Mouse (Mus musculus) midbrain, embryonic 14.5 days (tissue): Measurements from ENCODE around the gene Agpat3. TPM values are rescaled to one million over a fixed set of nuclear protein-coding genes. Genes with fewer than 3 reads are reported as not detected.
A peak's percentile ranks its signal among the peaks of the same experiment; 100 is the strongest.

Source experiments
- ATAC-seq: fragments of 200-750 bp; cut with Nextera tagmentation; 2 replicates; pipeline ENCODE4 v1.8.0; 2017; ENCODE audit warnings: moderate number of reproducible peaks, moderate library complexity; ENCODE audit not compliant: low FRiP score, low TSS enrichment
- DNase-seq: peaks from one replicate; pipeline ENCODE4 v3.0.0-alpha.2; 2015
- H3K27ac ChIP-seq: fragments of 300-500 bp; sonication (generic); replicated peaks from 2 replicates; pipeline ENCODE4 v1.5.1; 2014; ENCODE audit warnings: mild to moderate bottlenecking, low read depth, low read length, moderate library complexity
- H3K27me3 ChIP-seq: fragments of 300-500 bp; sonication (generic); 2 replicates; pipeline ENCODE4 v1.6.1; 2014; ENCODE audit warnings: low read length, control low read depth, mixed read lengths; ENCODE audit not compliant: control insufficient read depth, insufficient read depth
- H3K36me3 ChIP-seq: fragments of 300-500 bp; sonication (generic); 2 replicates; pipeline ENCODE4 v1.6.1; 2014; ENCODE audit warnings: low read length, control low read depth; ENCODE audit not compliant: control insufficient read depth, insufficient read depth
- H3K4me1 ChIP-seq: fragments of 300-500 bp; sonication (generic); 2 replicates; pipeline ENCODE4 v1.6.1; 2014; ENCODE audit warnings: mild to moderate bottlenecking, antibody characterized with exemption, low read length, control low read depth; ENCODE audit not compliant: control insufficient read depth, insufficient read depth
- H3K4me2 ChIP-seq: fragments of 300-500 bp; sonication (generic); 2 replicates; pipeline ENCODE4 v1.6.1; 2014; ENCODE audit warnings: mild to moderate bottlenecking, low read length, moderate library complexity
- H3K4me3 ChIP-seq: fragments of 300-500 bp; sonication (generic); replicated peaks from 2 replicates; pipeline ENCODE4 v1.5.1; 2014; ENCODE audit warnings: low read depth, low read length
- H3K9ac ChIP-seq: fragments of 300-500 bp; sonication (generic); replicated peaks from 2 replicates; pipeline ENCODE4 v1.6.1; 2014; ENCODE audit warnings: mild to moderate bottlenecking, low read length, moderate library complexity
- H3K9me3 ChIP-seq: fragments of 300-500 bp; sonication (generic); 2 replicates; pipeline ENCODE4 v1.6.1; 2016; ENCODE audit warnings: low read length, control low read depth, mixed read lengths; ENCODE audit not compliant: control insufficient read depth
- WGBS: fragments of 180-500 bp; shearing (Covaris S2); extraction: QIAGEN DNeasy Blood & Tissue Kit; methylation state at CpG from one replicate; pipeline ENCODE4 v1.1.7; 2014; 5-methylcytosine and 5-hydroxymethylcytosine counted together
- polyA plus RNA-seq: library from polyadenylated mRNA; unstranded; fragments of >200 nt; fragmentation: Nextera tagmentation; extraction: Ambion mirVana; gene quantifications from 2 replicates; pipeline ENCODE4 v1.2.1, GENCODE M21; 2014

Agpat3 gene
- polyA plus RNA-seq, 1 experiment from 2014 or later: 61.4 TPM

DNA sequence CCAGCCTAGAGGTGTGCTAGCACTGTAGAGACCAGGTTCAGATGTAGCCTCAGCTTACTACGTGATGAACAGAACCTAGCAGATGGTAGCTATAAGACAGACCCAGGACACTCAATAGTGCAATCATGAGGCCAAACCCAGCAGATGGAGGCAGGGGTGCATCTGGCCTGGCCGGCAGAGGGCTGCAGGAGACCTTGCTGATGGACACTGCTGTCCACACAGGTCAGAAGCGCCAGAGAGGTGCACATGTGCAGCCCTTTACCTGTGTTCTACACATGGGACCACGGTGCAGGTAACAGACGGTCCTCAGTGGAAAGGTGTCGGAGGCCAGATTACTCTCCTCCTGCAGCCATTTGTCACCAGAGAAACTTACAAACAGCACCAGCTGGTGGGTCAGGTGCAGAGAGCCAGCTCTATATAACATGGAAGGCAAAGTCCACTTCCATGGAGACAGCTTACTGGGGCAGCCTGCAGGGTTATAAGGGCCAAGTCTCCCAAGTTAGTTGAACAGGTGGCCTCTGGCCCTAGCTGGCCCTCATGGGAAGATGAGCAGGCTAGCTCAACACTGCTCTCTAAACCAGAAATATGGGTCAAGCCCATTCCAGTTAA, 27.6 kb downstream of the Agpat3 start:
- Histone ChIP-seq H3K4me1 (no peaks in the 10 kb centered on the region), H3K4me2 (no peak overlapping the region), H3K9ac (no peak overlapping the region), H3K9me3 (no peaks in the 10 kb centered on the region), H3K27ac (no peak overlapping the region), H3K4me3 (no peak overlapping the region), H3K36me3 (peaks cover 26% of the 10 kb centered on the region), H3K27me3 (no peaks in the 10 kb centered on the region)
- WGBS: 93% methylated on average over 6 of the region's 6 CpGs
- no peak for DNase-seq
- no peak for ATAC-seq

DNA sequence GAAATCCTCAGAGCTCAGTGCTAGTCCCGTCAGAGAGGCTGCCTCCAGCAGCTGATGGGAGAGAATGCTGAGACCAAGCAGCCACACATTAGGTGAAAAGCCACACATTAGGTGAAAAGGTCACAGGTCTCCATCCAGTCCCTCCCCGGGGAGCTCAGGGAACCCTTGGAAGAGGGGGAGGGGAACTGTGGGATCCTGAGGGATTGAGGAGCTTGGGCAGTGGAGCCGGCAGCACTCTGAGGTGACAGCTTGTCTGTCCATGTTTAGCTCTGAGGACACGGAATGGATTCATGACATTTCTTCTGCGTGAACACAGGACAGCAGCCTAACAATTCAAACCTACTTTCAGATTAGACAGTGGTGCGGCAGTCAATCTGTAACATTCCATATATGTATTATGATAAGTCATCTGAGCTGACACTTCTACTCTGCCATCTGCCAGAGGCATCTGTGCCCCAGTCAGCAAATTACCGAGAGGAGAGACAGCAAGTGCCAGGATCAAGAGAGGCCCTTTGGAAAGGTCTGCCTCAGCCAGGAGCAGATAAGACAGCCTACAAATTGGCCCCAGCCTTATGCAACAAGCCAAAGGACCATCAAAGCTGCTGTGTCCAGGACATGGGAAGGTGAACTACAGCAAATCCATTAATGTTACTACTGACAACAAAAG, 28.9 kb downstream of the Agpat3 start:
- Histone ChIP-seq H3K4me2 (no peak overlapping the region), H3K4me1 (no peaks in the 10 kb centered on the region), H3K4me3 (no peak overlapping the region), H3K9me3 (no peaks in the 10 kb centered on the region), H3K9ac (no peak overlapping the region), H3K36me3 (peaks cover 26% of the 10 kb centered on the region), H3K27ac (no peak overlapping the region), H3K27me3 (no peaks in the 10 kb centered on the region)
- ATAC-seq: no peak
- WGBS: 54% methylated on average over 7 of the region's 7 CpGs
- DNase-seq: peak; percentile 13

DNA sequence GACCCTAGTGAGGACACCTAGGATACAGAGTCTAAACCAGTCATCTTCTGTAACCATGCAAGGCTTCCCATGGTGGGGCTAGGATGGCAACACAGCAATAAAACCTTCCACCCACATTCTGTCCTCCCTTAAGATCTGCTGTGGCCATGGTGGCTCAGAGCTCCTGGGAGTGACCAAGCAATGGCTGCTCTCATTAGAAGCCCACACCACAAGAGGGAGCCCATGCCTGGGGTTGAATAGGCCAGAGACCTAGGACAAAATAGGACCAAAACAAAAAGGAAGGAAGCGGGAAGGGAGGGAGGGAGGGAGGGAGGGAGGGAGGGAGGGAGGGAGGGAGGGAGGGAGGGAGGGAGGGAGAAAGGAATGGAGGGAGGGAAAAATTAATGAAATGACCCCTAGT, 29.5 kb downstream of the Agpat3 start:
- ATAC-seq: no peak
- no peak overlapping the region for H3K27ac ChIP-seq

DNA sequence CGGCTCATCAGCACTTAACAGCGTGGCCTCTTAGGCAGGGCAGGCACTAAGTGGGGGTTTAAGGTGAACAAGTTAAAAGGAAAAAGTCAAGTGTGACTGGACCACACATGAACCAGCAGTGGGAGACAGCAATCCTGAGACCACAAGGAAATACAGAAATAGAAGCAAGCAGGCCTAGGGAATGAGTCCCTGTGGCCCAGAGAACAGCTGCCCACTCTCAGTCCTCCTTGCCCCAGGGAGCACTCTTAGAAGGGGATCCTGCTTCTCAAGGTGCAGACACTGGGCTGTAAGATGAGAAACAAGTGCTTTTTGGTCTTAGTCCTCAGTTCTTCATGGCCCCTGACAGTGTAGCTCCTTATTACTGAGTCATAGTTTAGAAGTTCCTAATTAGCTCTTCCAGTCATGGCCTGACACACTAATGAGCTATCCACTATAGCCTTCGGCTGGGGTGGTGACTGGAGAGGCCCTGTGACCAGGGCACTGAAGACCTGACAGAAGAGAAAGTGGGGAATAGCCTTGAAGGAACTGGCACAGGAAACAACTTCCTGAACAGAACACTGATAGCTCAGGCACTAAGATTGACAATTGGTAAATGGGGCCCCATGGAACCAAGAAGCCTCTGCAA, 31.0 kb downstream of the Agpat3 start:
- H3K4me2 ChIP-seq: no peak overlapping the region
- H3K9me3 ChIP-seq: no peaks in the 10 kb centered on the region
- ATAC-seq: no peak
- no peaks in the 10 kb centered on the region for H3K4me1 ChIP-seq
- no peak overlapping the region for H3K4me3 ChIP-seq
- H3K27ac ChIP-seq: no peak overlapping the region
- peaks cover 15% of the 10 kb centered on the region for H3K36me3 ChIP-seq
- DNase-seq: no peak
- no peak overlapping the region for H3K9ac ChIP-seq
- WGBS: 76% methylated on average over 3 of the region's 3 CpGs
- no peaks in the 10 kb centered on the region for H3K27me3 ChIP-seq

More for the DNA sequence above, 29.5 kb downstream of the Agpat3 start:
- WGBS: 57% methylated on average over 1 of the region's 1 CpGs
- Histone ChIP-seq H3K27me3 (no peaks in the 10 kb centered on the region), H3K4me3 (no peak overlapping the region), H3K9ac (no peak overlapping the region), H3K36me3 (peaks cover 23% of the 10 kb centered on the region), H3K4me2 (no peak overlapping the region), H3K9me3 (no peaks in the 10 kb centered on the region), H3K4me1 (no peaks in the 10 kb centered on the region)
- DNase-seq: no peak

DNA sequence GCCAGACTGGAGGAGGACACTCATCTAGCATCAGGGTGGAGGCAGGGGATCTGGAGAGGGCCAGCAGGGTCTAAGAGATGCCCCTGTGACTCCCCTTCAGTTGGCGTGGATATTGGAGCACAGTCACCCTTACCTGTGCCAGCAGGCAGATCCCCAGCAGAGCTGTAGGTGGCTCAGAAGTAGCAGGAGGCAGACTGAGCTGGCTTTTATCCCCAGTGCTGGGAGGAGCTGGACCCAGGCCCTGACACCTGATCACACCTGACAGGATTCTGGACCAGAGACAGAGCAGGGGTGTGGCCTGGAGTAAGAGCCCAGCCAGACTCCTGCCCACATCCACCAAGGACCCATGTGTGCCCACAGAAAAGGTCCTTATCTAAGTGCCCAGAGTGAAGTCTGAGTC, 31.8 kb downstream of the Agpat3 start:
- no peak for ATAC-seq
- whole genome bisulfite sequencing: 100% methylated on average over 1 of the region's 1 CpGs
- Histone ChIP-seq H3K9me3 (no peaks in the 10 kb centered on the region), H3K27ac (no peak overlapping the region), H3K4me3 (no peak overlapping the region), H3K4me1 (no peaks in the 10 kb centered on the region), H3K27me3 (no peaks in the 10 kb centered on the region), H3K4me2 (no peak overlapping the region), H3K36me3 (peaks cover 10% of the 10 kb centered on the region; the same call in 1 of the 2 replicates), H3K9ac (no peak overlapping the region)
- no peak for DNase-seq

DNA sequence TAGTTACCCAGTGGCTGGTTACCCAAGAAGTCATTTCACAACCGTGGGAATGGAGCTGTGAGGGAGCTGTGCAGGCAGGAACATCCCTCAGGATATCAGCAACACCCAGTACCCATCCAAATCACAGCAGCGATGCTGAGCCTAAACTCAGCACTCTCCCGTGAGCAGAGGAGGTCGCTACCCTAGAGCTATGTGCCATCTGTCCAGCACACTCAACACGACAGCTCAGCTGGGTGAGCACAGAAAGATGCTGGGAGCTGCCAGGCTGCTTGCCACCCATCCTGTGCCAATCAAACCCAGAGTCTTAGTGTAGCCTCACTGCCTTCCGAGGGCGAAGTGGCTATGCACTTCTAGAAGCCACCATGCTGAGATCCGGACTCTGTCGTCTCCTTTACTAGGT, 32.3 kb downstream of the Agpat3 start:
- H3K9ac ChIP-seq: no peak overlapping the region
- WGBS: 91% methylated on average over 9 of the region's 9 CpGs
- H3K27me3 ChIP-seq: no peaks in the 10 kb centered on the region
- ATAC-seq (no peak), DNase-seq (no peak)
- H3K9me3 ChIP-seq: no peaks in the 10 kb centered on the region
- H3K4me1 ChIP-seq: no peaks in the 10 kb centered on the region
- H3K36me3 ChIP-seq: peaks cover 8% of the 10 kb centered on the region; the same call in 1 of the 2 replicates
- H3K4me3 ChIP-seq: no peak overlapping the region
- no peak overlapping the region for H3K4me2 ChIP-seq
- H3K27ac ChIP-seq: no peak overlapping the region

DNA sequence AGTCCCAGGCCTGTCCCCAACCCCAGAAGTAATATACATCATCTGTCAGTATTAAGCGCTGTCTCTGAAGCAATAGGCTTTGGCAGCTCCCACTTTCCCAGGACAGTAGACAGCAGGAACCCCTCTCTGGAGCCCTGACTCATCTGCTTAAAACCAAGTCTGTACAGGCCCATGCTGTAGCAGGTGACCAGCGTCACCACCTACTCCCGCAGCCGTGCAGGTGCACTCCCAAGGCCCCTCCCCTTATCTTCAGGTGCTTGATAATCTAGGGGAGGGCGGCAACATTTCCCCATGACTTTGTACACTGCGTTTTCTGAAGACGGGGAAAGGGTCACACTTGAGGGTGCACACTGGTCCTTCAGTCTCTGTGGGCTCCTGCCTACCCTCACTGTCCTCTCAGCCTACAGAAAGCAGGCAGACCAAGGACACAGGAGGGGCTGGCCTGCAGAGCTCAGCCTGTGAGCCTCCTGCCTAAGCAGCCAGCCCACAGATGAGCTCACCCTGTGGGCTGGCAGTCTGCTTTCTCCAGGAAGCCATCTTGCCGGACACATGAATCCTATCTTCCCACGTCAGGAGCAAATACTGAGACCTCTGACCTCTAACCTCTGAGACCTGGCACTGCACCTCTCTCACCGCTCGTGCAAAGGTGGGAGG, 34.9 kb downstream of the Agpat3 start:
- H3K27ac ChIP-seq: no peak overlapping the region
- 88% methylated on average over 11 of the region's 11 CpGs for WGBS
- H3K27me3 ChIP-seq: no peaks in the 10 kb centered on the region
- no peak overlapping the region for H3K9ac ChIP-seq
- no peaks in the 10 kb centered on the region for H3K9me3 ChIP-seq
- no peaks in the 10 kb centered on the region for H3K4me1 ChIP-seq
- 0 out of 2 replicates have a peak, but pooled peaks cover 2% of the 10 kb centered on the region for H3K36me3 ChIP-seq
- DNase-seq: no peak
- no peak overlapping the region for H3K4me2 ChIP-seq
- no peak overlapping the region for H3K4me3 ChIP-seq
- ATAC-seq: no peak

DNA sequence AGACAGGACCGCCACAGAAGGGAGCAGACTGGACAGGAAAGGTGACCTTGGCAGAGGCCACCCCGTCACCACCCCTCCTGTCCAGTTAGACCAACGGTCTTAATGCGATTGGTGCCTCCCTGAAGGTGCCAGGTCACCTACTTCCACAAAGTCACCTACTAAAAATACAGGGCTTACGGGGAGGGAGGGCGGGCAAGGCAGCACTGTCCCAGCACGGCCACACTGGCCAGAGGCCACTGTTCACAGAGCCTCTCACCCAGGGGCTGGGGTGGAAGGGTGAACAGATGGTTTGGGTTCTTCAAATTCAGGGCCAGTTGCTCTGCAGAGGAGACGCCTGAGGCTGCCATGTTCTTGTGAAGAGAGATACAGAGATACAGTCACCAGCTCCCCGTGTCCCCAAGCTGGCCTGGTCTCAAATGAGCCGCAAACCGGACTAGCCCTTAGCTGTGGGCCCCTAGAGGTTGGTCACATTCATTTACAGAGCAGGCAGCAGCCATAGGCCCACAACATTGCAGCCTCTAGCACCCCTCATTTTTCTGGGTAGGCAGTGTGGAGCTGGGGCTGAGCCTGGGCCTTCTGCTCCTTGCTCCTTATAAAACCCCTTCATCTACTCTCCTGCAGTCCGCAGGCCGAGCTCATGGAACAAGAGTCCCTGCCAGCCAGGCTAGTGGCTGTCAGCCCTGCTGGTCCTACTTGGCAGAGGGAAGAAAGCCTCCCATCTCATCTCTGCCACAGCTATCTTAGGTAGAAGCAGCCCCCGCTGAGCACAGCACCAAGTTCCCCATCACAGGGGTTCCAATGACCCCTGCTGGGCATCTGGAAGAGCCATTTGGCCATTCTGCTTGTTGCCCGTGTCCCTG, 35.8 kb downstream of the Agpat3 start:
- H3K4me1 ChIP-seq: no peaks in the 10 kb centered on the region
- DNase-seq (no peak), ATAC-seq (no peak)
- 0 out of 2 replicates have a peak, but pooled peaks cover 2% of the 10 kb centered on the region for H3K36me3 ChIP-seq
- H3K9ac ChIP-seq: no peak overlapping the region
- no peaks in the 10 kb centered on the region for H3K27me3 ChIP-seq
- no peak overlapping the region for H3K4me3 ChIP-seq
- H3K27ac ChIP-seq: no peak overlapping the region
- H3K9me3 ChIP-seq: no peaks in the 10 kb centered on the region
- 90% methylated on average over 15 of the region's 15 CpGs for WGBS
- H3K4me2 ChIP-seq: no peak overlapping the region
